Comparison of ENCODE assay signal across 24 mouse cellular contexts in genomic region chr15:7862890-7863289, GRCm38 (mm10). TPM values are rescaled to one million over a fixed set of nuclear protein-coding genes. Genes with fewer than 3 reads are reported as not detected.
A peak's percentile ranks its signal among the peaks of the same experiment; 100 is the strongest.
DNase-seq lines count a peak whose midpoint lies in the region; TF ChIP-seq lines count a peak whose summit lies in the region.
"Had no signal": no experiment of that assay in that cellular context is flagged by ENCODE, and none has a peak within 500 bp of the region (broad histone marks: within the 10 kb centered on the region; RNA-seq: fewer than 3 reads in every experiment).

No protein-coding gene starts in this region.

- H3K4me3 ChIP-seq in cerebellum, adult 2 months (replicated peaks; ENCODE audit: insufficient read depth, low read depth, low read length), result no peak overlapping the region
- H3K4me3 ChIP-seq: embryonic facial prominence, embryonic 12.5 days; embryonic facial prominence, embryonic 15.5 days; erythroblast, embryonic 14.5 days; forebrain, embryonic 10.5 days; forebrain, embryonic 13.5 days; hindbrain, embryonic 10.5 days; hindbrain, embryonic 13.5 days had no signal

- no peaks in the 10 kb centered on the region; the same call in 1 of the 2 replicates for H3K27me3 ChIP-seq in cerebellum, adult 2 months (ENCODE audit: control insufficient read depth, insufficient read depth, low read length)
- H3K27me3 ChIP-seq: embryonic facial prominence, embryonic 12.5 days; embryonic facial prominence, embryonic 15.5 days; forebrain, embryonic 13.5 days; hindbrain, embryonic 13.5 days had no signal

- no peak overlapping the region for H3K27ac ChIP-seq in cerebellum, adult 2 months (ENCODE audit: insufficient read depth, low read length)
- H3K27ac ChIP-seq: embryonic facial prominence, embryonic 12.5 days; embryonic facial prominence, embryonic 15.5 days; forebrain, embryonic 10.5 days; forebrain, embryonic 13.5 days; hindbrain, embryonic 10.5 days; hindbrain, embryonic 13.5 days had no signal

- DNase-seq in 3134 (ENCODE audit: extremely low read depth, insufficient read length, low spot score) (peak; percentile 90), 3T3-L1 (ENCODE audit: low read depth, low spot score) (peak; percentile 94), NIH3T3 (ENCODE audit: low read depth) (peak; percentile 34)
- DNase-seq in fibroblast of lung, adult 2 months (ENCODE audit: low read depth), result peak; percentile 69
- no peak for DNase-seq in cerebellum, adult 2 months
- no peak for DNase-seq in cerebellum, postnatal 14 days
- DNase-seq in spleen, adult 18-20 months, result no peak
- DNase-seq: adrenal gland, adult 2 months; adrenal gland, postnatal 14 days; B cell, adult 2 months; cerebellum, adult 11 months; cerebellum, adult 8-10 months; cerebellum, postnatal 25 days; gastrocnemius, postnatal 10 days; gastrocnemius, postnatal 36 days; kidney, adult 2 months had no signal

- no peak for TF ChIP-seq POLR2A in cerebellum, adult 2 months (IDR thresholded peaks at IDR 0.05; ENCODE audit: borderline replicate concordance, insufficient read depth, low read length)

- WGBS in cerebellum, adult 2 months, result 73% methylated on average over 5 of the region's 5 CpGs

- H3K4me1 ChIP-seq in cerebellum, adult 2 months (ENCODE audit: control insufficient read depth, insufficient read depth, low read length), result no peaks in the 10 kb centered on the region
- H3K4me1 ChIP-seq: embryonic facial prominence, embryonic 12.5 days; embryonic facial prominence, embryonic 15.5 days; forebrain, embryonic 13.5 days; hindbrain, embryonic 13.5 days had no signal

- TF ChIP-seq CTCF in cerebellum, adult 2 months (IDR thresholded peaks at IDR 0.05; ENCODE audit: borderline replicate concordance, insufficient read depth, low read depth, low read length), result no peak

RNA-seq across cellular contexts. Expression of gene Gdnf, which starts 52.2 kb away (rescaled TPM):
- 0.23 and 0.29 TPM in 2 replicates for polyA plus RNA-seq in cerebellum, adult 2 months (2012; rRNA removed)
- polyA plus RNA-seq: CD4-positive, CD25-positive, alpha-beta regulatory T cell, adult 4 months; erythroblast, embryonic 14.5 days; forebrain, embryonic 13.5 days had no signal

Comparison
In these comparisons a context has a peak if more than half of its experiments do, and no peak if none do; other contexts are left out.
1. DNase-seq: peak in 3134 (single experiment), 3T3-L1 (single experiment), NIH3T3 (single experiment) and fibroblast of lung, adult 2 months (single experiment); none in cerebellum, adult 2 months (0 of 2), cerebellum, postnatal 14 days (0 of 2) and spleen, adult 18-20 months (0 of 2).